Comparison of ENCODE assay signal across 8 mouse cellular contexts in genomic region chr1:135368982-135369381, GRCm38 (mm10). TPM values are rescaled to one million over a fixed set of nuclear protein-coding genes. Genes with fewer than 3 reads are reported as not detected.
DNase-seq lines count a peak whose midpoint lies in the region; ATAC-seq and TF ChIP-seq lines count a peak whose summit lies in the region.

No protein-coding gene starts in this region.

- WGBS in liver, adult 2 months, result 22% methylated on average over 14 of the region's 14 CpGs
- 8% methylated on average over 14 of the region's 14 CpGs for WGBS in hindbrain, embryonic 16.5 days
- WGBS in liver, embryonic 13.5 days (ENCODE audit: insufficient replicate concordance), result 19% methylated on average over 14 of the region's 14 CpGs
- WGBS in neural tube, embryonic 11.5 days, result 8% methylated on average over 14 of the region's 14 CpGs

- no peaks in the 10 kb centered on the region for H3K36me3 ChIP-seq in liver, adult 2 months (ENCODE audit: control insufficient read depth, insufficient read depth, low read length)
- no peaks in the 10 kb centered on the region; the same call in 1 of the 2 replicates for H3K36me3 ChIP-seq in hindbrain, embryonic 16.5 days (ENCODE audit: control insufficient read depth, insufficient read depth, low read length)
- no peaks in the 10 kb centered on the region for H3K36me3 ChIP-seq in liver, embryonic 13.5 days
- H3K36me3 ChIP-seq in neural tube, embryonic 11.5 days (ENCODE audit: control insufficient read depth, insufficient read depth, low read length), result no peaks in the 10 kb centered on the region

- H3K27ac ChIP-seq in liver, adult 2 months (replicated peaks; ENCODE audit: insufficient read depth, low read depth, low read length), result no peak overlapping the region
- peak overlapping the region; percentile 50; the same call in 1 of the 2 replicates for H3K27ac ChIP-seq in hindbrain, embryonic 16.5 days (ENCODE audit: low read depth, low read length)
- H3K27ac ChIP-seq in liver, embryonic 13.5 days, result no peak overlapping the region
- H3K27ac ChIP-seq in neural tube, embryonic 11.5 days (ENCODE audit: low read depth, low read length), result no peak overlapping the region

- no peaks in the 10 kb centered on the region for H3K27me3 ChIP-seq in liver, adult 2 months (ENCODE audit: control insufficient read depth, insufficient read depth, low read length)
- no peaks in the 10 kb centered on the region for H3K27me3 ChIP-seq in hindbrain, embryonic 16.5 days (replicated peaks; ENCODE audit: control insufficient read depth, insufficient read depth, low read length)
- peaks cover 32% of the 10 kb centered on the region for H3K27me3 ChIP-seq in liver, embryonic 13.5 days
- no peaks in the 10 kb centered on the region for H3K27me3 ChIP-seq in neural tube, embryonic 11.5 days (ENCODE audit: control insufficient read depth, insufficient read depth, low read length)

- H3K9ac ChIP-seq in liver, adult 2 months (ENCODE audit: low read depth, low read length), result no peak overlapping the region
- peak overlapping the region; percentile 72 for H3K9ac ChIP-seq in hindbrain, embryonic 16.5 days (ENCODE audit: low read depth, low read length)
- no peak overlapping the region; the same call in 1 of the 2 replicates for H3K9ac ChIP-seq in liver, embryonic 13.5 days
- peak overlapping the region; percentile 42 for H3K9ac ChIP-seq in neural tube, embryonic 11.5 days (ENCODE audit: low read length)

- peak; percentile 36 for TF ChIP-seq CTCF in liver, adult 2 months (IDR thresholded peaks at IDR 0.05; ENCODE audit: low read depth, low read length)

- H3K4me1 ChIP-seq in liver, adult 2 months (ENCODE audit: control insufficient read depth, insufficient read depth, low read length), result peaks cover 2% of the 10 kb centered on the region; the same call in 1 of the 2 replicates
- H3K4me1 ChIP-seq in hindbrain, embryonic 16.5 days (ENCODE audit: control insufficient read depth, insufficient read depth, low read depth, low read length), result peaks cover 29% of the 10 kb centered on the region
- peaks cover 7% of the 10 kb centered on the region; the same call in 1 of the 2 replicates for H3K4me1 ChIP-seq in liver, embryonic 13.5 days (replicated peaks)
- peaks cover 5% of the 10 kb centered on the region for H3K4me1 ChIP-seq in neural tube, embryonic 11.5 days (ENCODE audit: control insufficient read depth, insufficient read depth, low read length)

- no peaks in the 10 kb centered on the region for H3K79me2 ChIP-seq in liver, adult 2 months (ENCODE audit: control insufficient read depth, insufficient read depth, low read length)

- peak; percentile 40 for ATAC-seq in hindbrain, embryonic 16.5 days
- no peak for ATAC-seq in liver, embryonic 13.5 days (ENCODE audit: low read depth)
- 0 out of 2 replicates have a peak, but pooled peaks have one; percentile 21 for ATAC-seq in neural tube, embryonic 11.5 days (ENCODE audit: insufficient read depth, low FRiP score, low TSS enrichment)

- TF ChIP-seq POLR2A in liver, adult 2 months (IDR thresholded peaks at IDR 0.05; ENCODE audit: extremely low read depth, insufficient read depth, low read length), result no peak

- no peak overlapping the region for H3K4me3 ChIP-seq in liver, adult 2 months (ENCODE audit: insufficient read depth, low read depth, low read length)
- peak overlapping the region; percentile 47 for H3K4me3 ChIP-seq in hindbrain, embryonic 16.5 days (ENCODE audit: low read length)
- peak overlapping the region; percentile 43; the same call in 1 of the 2 replicates for H3K4me3 ChIP-seq in liver, embryonic 13.5 days (replicated peaks)
- H3K4me3 ChIP-seq in neural tube, embryonic 11.5 days (ENCODE audit: low read depth, low read length), result peak overlapping the region; percentile 30; the same call in 1 of the 2 replicates

- peak overlapping the region; percentile 90 for H3K4me2 ChIP-seq in hindbrain, embryonic 16.5 days (ENCODE audit: low read length)
- peak overlapping the region; percentile 67 for H3K4me2 ChIP-seq in liver, embryonic 13.5 days
- H3K4me2 ChIP-seq in neural tube, embryonic 11.5 days (ENCODE audit: low read depth), result peak overlapping the region; percentile 68

- H3K9me3 ChIP-seq in hindbrain, embryonic 16.5 days (ENCODE audit: control insufficient read depth, low read length), result no peaks in the 10 kb centered on the region
- H3K9me3 ChIP-seq in liver, embryonic 13.5 days (replicated peaks), result no peaks in the 10 kb centered on the region
- no peaks in the 10 kb centered on the region for H3K9me3 ChIP-seq in neural tube, embryonic 11.5 days (ENCODE audit: control insufficient read depth, low read length)

- peak; percentile 21 for DNase-seq in liver, adult 2 months (ENCODE audit: extremely low read depth, low read depth, low spot score)
- no peak for DNase-seq in liver
- DNase-seq in cerebellum, postnatal 10 days, result peak; percentile 77 to 79
- peak; percentile 52 for DNase-seq in gastrocnemius, postnatal 10 days
- DNase-seq in liver, embryonic 13.5 days, result no peak
- peak; percentile 42 for DNase-seq in neural tube, embryonic 11.5 days (ENCODE audit: low spot score)
- DNase-seq in spleen, postnatal 10 days (ENCODE audit: low spot score in 2 of 2), result no peak

RNA-seq across cellular contexts. Expression of gene Shisa4, which starts 6.1 kb away (rescaled TPM):
- total RNA-seq in liver, adult 2 months (2014; rRNA removed), result 0.18 and 0.47 TPM in 2 replicates
- polyA plus RNA-seq in liver, adult 2 months (2012; rRNA removed), result 0.14 and 0.33 TPM in 2 replicates
- total RNA-seq in gastrocnemius, postnatal 10 days (2021), result 100 to 1,000 TPM; 261 to 295 TPM
- polyA plus RNA-seq in hindbrain, embryonic 16.5 days (2015; fragmentation: Nextera tagmentation; extraction: Ambion mirVana), result 130 and 135 TPM in 2 replicates
- 2.4 and 2.9 TPM in 2 replicates for polyA plus RNA-seq in liver, embryonic 13.5 days (2015; fragmentation: Nextera tagmentation; extraction: Ambion mirVana)
- polyA plus RNA-seq in neural tube, embryonic 11.5 days (2014; fragmentation: Nextera tagmentation; extraction: Ambion mirVana), result 40.4 and 41.4 TPM in 2 replicates

RNA-seq across cellular contexts. Expression of gene Lmod1, which starts 44.4 kb away (rescaled TPM):
- total RNA-seq in liver, adult 2 months (2014; rRNA removed), result 0.09 and 0.13 TPM in 2 replicates
- 0.16 and 0.17 TPM in 2 replicates for polyA plus RNA-seq in liver, adult 2 months (2012; rRNA removed)
- total RNA-seq in gastrocnemius, postnatal 10 days (2021), result 1 to 10 TPM; 2.5 to 3.7 TPM
- polyA plus RNA-seq in hindbrain, embryonic 16.5 days (2015; fragmentation: Nextera tagmentation; extraction: Ambion mirVana), result 0.28 and 0.46 TPM in 2 replicates
- polyA plus RNA-seq in liver, embryonic 13.5 days (2015; fragmentation: Nextera tagmentation; extraction: Ambion mirVana), result 0.09 and 0.10 TPM in 2 replicates
- 0.35 and 0.37 TPM in 2 replicates for polyA plus RNA-seq in neural tube, embryonic 11.5 days (2014; fragmentation: Nextera tagmentation; extraction: Ambion mirVana)

RNA-seq across cellular contexts. Expression of gene Timm17a, which starts 55.4 kb away (rescaled TPM):
- total RNA-seq in liver, adult 2 months (2014; rRNA removed), result 17.9 and 22.0 TPM in 2 replicates
- polyA plus RNA-seq in liver, adult 2 months (2012; rRNA removed), result 27.9 and 34.3 TPM in 2 replicates
- 100 to 1,000 TPM; 201 to 217 TPM for total RNA-seq in gastrocnemius, postnatal 10 days (2021)
- polyA plus RNA-seq in hindbrain, embryonic 16.5 days (2015; fragmentation: Nextera tagmentation; extraction: Ambion mirVana), result 166 and 193 TPM in 2 replicates
- 203 and 204 TPM in 2 replicates for polyA plus RNA-seq in liver, embryonic 13.5 days (2015; fragmentation: Nextera tagmentation; extraction: Ambion mirVana)
- polyA plus RNA-seq in neural tube, embryonic 11.5 days (2014; fragmentation: Nextera tagmentation; extraction: Ambion mirVana), result 152 and 170 TPM in 2 replicates

Comparison
In these comparisons a context has a peak if more than half of its experiments do, and no peak if none do; other contexts are left out.
1. DNase-seq: peak in liver, adult 2 months (single experiment), cerebellum, postnatal 10 days (2 of 2), gastrocnemius, postnatal 10 days (single experiment) and neural tube, embryonic 11.5 days (single experiment); none in liver (single experiment), liver, embryonic 13.5 days (single experiment) and spleen, postnatal 10 days (0 of 2).
2. H3K9ac ChIP-seq: peak in hindbrain, embryonic 16.5 days (single experiment) and neural tube, embryonic 11.5 days (single experiment); none in liver, adult 2 months (single experiment) and liver, embryonic 13.5 days (single experiment).
3. RNA of gene Shisa4, which starts 6.1 kb away (polyA plus RNA-seq): 130 to 135 TPM in hindbrain, embryonic 16.5 days and 40.4 to 41.4 TPM in neural tube, embryonic 11.5 days; 2.4 to 2.9 TPM in liver, embryonic 13.5 days and 0.14 to 0.33 TPM in liver, adult 2 months; every median in the first group is over 10 times any median in the second.
4. Peak in every context shown above with its lines, with median percentiles within 50 percentile points of each other: H3K4me2 ChIP-seq.